Mouse (Mus musculus) lung, postnatal 25 days (tissue): ENCODE measurements at regions not wholly inside any gene's neighbourhood (a gene's known extent, or its start where the extent isn't known, plus 50 kb on each side); places are given as distances from the start of the nearest gene placed in this dataset.
A peak's percentile ranks its signal among the peaks of the same experiment; 100 is the strongest.

ENCODE experiments used
- DNase-seq: peaks from one replicate; pipeline ENCODE4 v3.0.0; 2022; ENCODE audit warnings: low spot score

- DNase-seq: no peak
Measured at GRCm38 (mm10) chr13:101117311-101117710, 284.1 kb upstream of the Slc30a5 start.

GRCm38 (mm10) chr13:101115296-101115695 lies 282.1 kb upstream of the Slc30a5 start:
- DNase-seq: no peak

GRCm38 (mm10) chr13:101112176-101112575 lies 278.9 kb upstream of the Slc30a5 start:
- no peak for DNase-seq

- DNase-seq: no peak
Measured at GRCm38 (mm10) chr13:101111773-101112172, 278.5 kb upstream of the Slc30a5 start.

- no peak for DNase-seq
Measured at GRCm38 (mm10) chr13:101100621-101101020, 267.4 kb upstream of the Slc30a5 start.

- peak; percentile 18 for DNase-seq
Measured at GRCm38 (mm10) chr13:101096856-101097255, 263.6 kb upstream of the Slc30a5 start.

GRCm38 (mm10) chr13:101096221-101096620 lies 263.0 kb upstream of the Slc30a5 start:
- DNase-seq: no peak

GRCm38 (mm10) chr13:101095057-101095831 lies 262.0 kb upstream of the Slc30a5 start:
- DNase-seq: no peak

- no peak for DNase-seq
Measured at GRCm38 (mm10) chr13:101092743-101093131, 259.5 kb upstream of the Slc30a5 start.

- DNase-seq: peak; percentile 59
Measured at GRCm38 (mm10) chr13:101092033-101092742, 259.0 kb upstream of the Slc30a5 start.

- DNase-seq: no peak
Measured at GRCm38 (mm10) chr13:101085182-101085581, 252.0 kb upstream of the Slc30a5 start.

- DNase-seq: no peak
Measured at GRCm38 (mm10) chr13:101084193-101084592, 251.0 kb upstream of the Slc30a5 start.

- no peak for DNase-seq
Measured at GRCm38 (mm10) chr13:101083416-101083815, 250.2 kb upstream of the Slc30a5 start.

- DNase-seq: no peak
Measured at GRCm38 (mm10) chr13:101068489-101068888, 235.3 kb upstream of the Slc30a5 start.

- DNase-seq: no peak
Measured at GRCm38 (mm10) chr13:101062582-101062981, 229.4 kb upstream of the Slc30a5 start.

GRCm38 (mm10) chr13:101061233-101062144 lies 228.3 kb upstream of the Slc30a5 start:
- DNase-seq: no peak

- DNase-seq: no peak
Measured at GRCm38 (mm10) chr13:101049511-101049910, 216.3 kb upstream of the Slc30a5 start.

GRCm38 (mm10) chr13:101032594-101032993 lies 199.4 kb upstream of the Slc30a5 start:
- no peak for DNase-seq

- no peak for DNase-seq
Measured at GRCm38 (mm10) chr13:101026043-101026442, 192.8 kb upstream of the Slc30a5 start.

GRCm38 (mm10) chr13:101025488-101025887 lies 192.3 kb upstream of the Slc30a5 start:
- DNase-seq: no peak

GRCm38 (mm10) chr13:101024971-101025370 lies 191.7 kb upstream of the Slc30a5 start:
- DNase-seq: no peak

GRCm38 (mm10) chr13:101019272-101019676 lies 186.0 kb upstream of the Slc30a5 start:
- no peak for DNase-seq
